Mouse (Mus musculus) forebrain, embryonic 12.5 days (tissue): Measurements from ENCODE around the gene Fnbp4. TPM values are rescaled to one million over a fixed set of nuclear protein-coding genes. Genes with fewer than 3 reads are reported as not detected.

ENCODE experiments used
- ATAC-seq: fragments of 200-750 bp; cut with Nextera tagmentation; 2 replicates; pipeline ENCODE4 v1.8.0; 2017; ENCODE audit warnings: moderate TSS enrichment; ENCODE audit not compliant: low FRiP score
- H3K27ac ChIP-seq: fragments of 300-500 bp; sonication (generic); 2 replicates; pipeline ENCODE4 v1.5.1; 2016; ENCODE audit warnings: mild to moderate bottlenecking
- H3K27me3 ChIP-seq: fragments of 300-500 bp; sonication (generic); 2 replicates; pipeline ENCODE4 v1.6.1; 2016; ENCODE audit warnings: mild to moderate bottlenecking
- H3K36me3 ChIP-seq: fragments of 300-500 bp; sonication (generic); replicated peaks from 2 replicates; pipeline ENCODE4 v1.6.1; 2016; ENCODE audit warnings: mild to moderate bottlenecking
- H3K4me1 ChIP-seq: fragments of 300-500 bp; sonication (generic); 2 replicates; pipeline ENCODE4 v1.6.1; 2016
- H3K4me2 ChIP-seq: fragments of 300-500 bp; sonication (generic); 2 replicates; pipeline ENCODE4 v1.6.1; 2016; ENCODE audit warnings: mild to moderate bottlenecking, moderate library complexity
- H3K4me3 ChIP-seq: fragments of 300-500 bp; sonication (generic); replicated peaks from 2 replicates; pipeline ENCODE4 v1.5.1; 2016; ENCODE audit warnings: mild to moderate bottlenecking
- H3K9ac ChIP-seq: fragments of 300-500 bp; sonication (generic); 2 replicates; pipeline ENCODE4 v1.6.1; 2016; ENCODE audit warnings: mild to moderate bottlenecking
- H3K9me3 ChIP-seq: fragments of 300-500 bp; sonication (generic); 2 replicates; pipeline ENCODE4 v1.6.1; 2016
- WGBS: fragments of 180-500 bp; shearing (Covaris S2); methylation state at CpG from one replicate; pipeline ENCODE4 v1.1.7; 2016; 5-methylcytosine and 5-hydroxymethylcytosine counted together
- polyA plus RNA-seq: library from polyadenylated mRNA; unstranded; fragments of >200 nt; fragmentation: Nextera tagmentation; extraction: Ambion mirVana; gene quantifications from 2 replicates; pipeline ENCODE4 v1.2.1, GENCODE M21; 2016

Gene Fnbp4
- polyA plus RNA-seq, 1 experiment from 2014 or later, result 153 TPM

GRCm38 (mm10) chr2:90745740-90746537, 769 bp downstream of the Fnbp4 start:
- no peaks in the 10 kb centered on the region for H3K27me3 ChIP-seq
- whole genome bisulfite sequencing, result under 1% methylated on average over 54 of the region's 54 CpGs
- H3K36me3 ChIP-seq, result peaks cover 28% of the 10 kb centered on the region
- peaks cover 33% of the 10 kb centered on the region for H3K4me1 ChIP-seq
- H3K4me3 ChIP-seq, result peak overlapping the region; percentile 93
- ATAC-seq, result peak; percentile 31
- peak overlapping the region; percentile 85 for H3K4me2 ChIP-seq
- peak overlapping the region; percentile 98 for H3K27ac ChIP-seq
- peak overlapping the region; percentile 97 for H3K9ac ChIP-seq
- H3K9me3 ChIP-seq, result no peaks in the 10 kb centered on the region

GRCm38 (mm10) chr2:90746538-90746865, 1.3 kb downstream of the Fnbp4 start:
- Histone ChIP-seq H3K4me3 (peak overlapping the region; percentile 93), H3K9me3 (no peaks in the 10 kb centered on the region), H3K36me3 (peaks cover 34% of the 10 kb centered on the region), H3K4me1 (peaks cover 33% of the 10 kb centered on the region), H3K27me3 (no peaks in the 10 kb centered on the region), H3K4me2 (peak overlapping the region; percentile 85), H3K9ac (peak overlapping the region; percentile 97), H3K27ac (no peak overlapping the region)
- 16% methylated on average over 4 of the region's 4 CpGs for WGBS
- no peak for ATAC-seq

- Histone ChIP-seq H3K27me3 (no peaks in the 10 kb centered on the region), H3K9me3 (no peaks in the 10 kb centered on the region), H3K4me2 (peak overlapping the region; percentile 85), H3K9ac (no peak overlapping the region), H3K27ac (no peak overlapping the region), H3K4me1 (peaks cover 33% of the 10 kb centered on the region), H3K4me3 (peak overlapping the region; percentile 93), H3K36me3 (peaks cover 35% of the 10 kb centered on the region)
- 90% methylated on average over 10 of the region's 10 CpGs for WGBS
- no peak for ATAC-seq
These were observed 2.0 kb downstream of the Fnbp4 start for GRCm38 (mm10) chr2:90747131-90747530.

GRCm38 (mm10) chr2:90749676-90750459, 4.7 kb downstream of the Fnbp4 start:
- H3K4me2 ChIP-seq, result no peak overlapping the region
- WGBS, result 80% methylated on average over 6 of the region's 6 CpGs
- no peak for ATAC-seq
- no peak overlapping the region for H3K9ac ChIP-seq
- peaks cover 61% of the 10 kb centered on the region for H3K36me3 ChIP-seq
- no peak overlapping the region for H3K4me3 ChIP-seq
- H3K4me1 ChIP-seq, result peaks cover 28% of the 10 kb centered on the region
- H3K27me3 ChIP-seq, result no peaks in the 10 kb centered on the region
- no peak overlapping the region for H3K27ac ChIP-seq
- no peaks in the 10 kb centered on the region for H3K9me3 ChIP-seq

GRCm38 (mm10) chr2:90753565-90753964, 8.4 kb downstream of the Fnbp4 start:
- H3K27me3 ChIP-seq, result no peaks in the 10 kb centered on the region
- H3K27ac ChIP-seq, result no peak overlapping the region
- no peak overlapping the region for H3K4me3 ChIP-seq
- H3K4me2 ChIP-seq, result no peak overlapping the region
- 90% methylated on average over 2 of the region's 2 CpGs for WGBS
- no peak for ATAC-seq
- H3K36me3 ChIP-seq, result peaks cover 77% of the 10 kb centered on the region
- peaks cover 11% of the 10 kb centered on the region for H3K4me1 ChIP-seq
- H3K9ac ChIP-seq, result no peak overlapping the region
- no peaks in the 10 kb centered on the region for H3K9me3 ChIP-seq

GRCm38 (mm10) chr2:90754188-90754587, 9.0 kb downstream of the Fnbp4 start:
- WGBS, result 96% methylated on average over 3 of the region's 3 CpGs

GRCm38 (mm10) chr2:90765123-90765522, 20.0 kb downstream of the Fnbp4 start:
- no peaks in the 10 kb centered on the region for H3K4me1 ChIP-seq
- H3K9me3 ChIP-seq, result no peaks in the 10 kb centered on the region
- H3K9ac ChIP-seq, result no peak overlapping the region
- H3K27me3 ChIP-seq, result no peaks in the 10 kb centered on the region
- H3K4me2 ChIP-seq, result no peak overlapping the region
- H3K27ac ChIP-seq, result no peak overlapping the region
- WGBS, result 92% methylated on average over 3 of the region's 3 CpGs
- peaks cover 91% of the 10 kb centered on the region for H3K36me3 ChIP-seq
- no peak for ATAC-seq
- H3K4me3 ChIP-seq, result no peak overlapping the region

More at GRCm38 (mm10) chr2:90754188-90754587, 9.0 kb downstream of the Fnbp4 start:
- no peak for ATAC-seq
- H3K9ac ChIP-seq, result no peak overlapping the region
- H3K27me3 ChIP-seq, result no peaks in the 10 kb centered on the region
- H3K4me2 ChIP-seq, result no peak overlapping the region
- H3K27ac ChIP-seq, result no peak overlapping the region
- no peak overlapping the region for H3K4me3 ChIP-seq
- H3K4me1 ChIP-seq, result peaks cover 5% of the 10 kb centered on the region
- no peaks in the 10 kb centered on the region for H3K9me3 ChIP-seq
- H3K36me3 ChIP-seq, result peaks cover 78% of the 10 kb centered on the region

- ATAC-seq, result no peak
- Histone ChIP-seq H3K27ac (no peak overlapping the region), H3K9me3 (no peaks in the 10 kb centered on the region), H3K4me3 (no peak overlapping the region), H3K4me2 (no peak overlapping the region), H3K4me1 (peaks cover 14% of the 10 kb centered on the region), H3K36me3 (peaks cover 44% of the 10 kb centered on the region), H3K9ac (no peak overlapping the region), H3K27me3 (peaks cover 15% of the 10 kb centered on the region)
- 45% methylated on average over 3 of the region's 3 CpGs for WGBS
These were observed 36.2 kb downstream of the Fnbp4 start for GRCm38 (mm10) chr2:90781323-90781722.

- H3K4me2 ChIP-seq, result no peak overlapping the region
- no peak overlapping the region for H3K4me3 ChIP-seq
- H3K36me3 ChIP-seq, result peaks cover 38% of the 10 kb centered on the region
- H3K27me3 ChIP-seq, result peaks cover 15% of the 10 kb centered on the region
- H3K9ac ChIP-seq, result no peak overlapping the region
- no peaks in the 10 kb centered on the region for H3K9me3 ChIP-seq
- no peak for ATAC-seq
- 36% methylated on average over 2 of the region's 2 CpGs for WGBS
- H3K27ac ChIP-seq, result no peak overlapping the region
- H3K4me1 ChIP-seq, result peaks cover 14% of the 10 kb centered on the region
These were observed 36.8 kb downstream of the Fnbp4 start for GRCm38 (mm10) chr2:90781938-90782337.

GRCm38 (mm10) chr2:90782458-90782857, 37.3 kb downstream of the Fnbp4 start, which contains the start of gene Agbl2:
Gene Agbl2, plus strand, starts transcription at chr2:90782727.
- ATAC-seq, result peak; percentile 40
- peak within 1 kb of the TSS; percentile 72 for H3K4me2 ChIP-seq
- peaks cover 15% of the 10 kb centered on the region for H3K27me3 ChIP-seq
- WGBS, result 4% methylated on average over 11 of the region's 11 CpGs
- peak within 1 kb of the TSS; percentile 47 for H3K9ac ChIP-seq
- H3K4me1 ChIP-seq, result peaks cover 14% of the 10 kb centered on the region
- H3K9me3 ChIP-seq, result no peaks in the 10 kb centered on the region
- no peak within 1 kb of the TSS for H3K27ac ChIP-seq
- peak within 1 kb of the TSS; percentile 35 for H3K4me3 ChIP-seq
- H3K36me3 ChIP-seq, result peaks cover 34% of the 10 kb centered on the region

GRCm38 (mm10) chr2:90782901-90783486, 37.8 kb downstream of the Fnbp4 start:
- Histone ChIP-seq H3K4me2 (peak overlapping the region; percentile 72), H3K27me3 (peaks cover 15% of the 10 kb centered on the region), H3K9ac (peak overlapping the region; percentile 47), H3K9me3 (no peaks in the 10 kb centered on the region), H3K4me1 (peaks cover 14% of the 10 kb centered on the region), H3K36me3 (peaks cover 29% of the 10 kb centered on the region), H3K27ac (no peak overlapping the region), H3K4me3 (peak overlapping the region; percentile 35)
- WGBS, result 1% methylated on average over 29 of the region's 29 CpGs
- peak; percentile 54 for ATAC-seq

GRCm38 (mm10) chr2:90788126-90788525, 43.0 kb downstream of the Fnbp4 start:
- Histone ChIP-seq H3K27ac (no peak overlapping the region), H3K4me2 (no peak overlapping the region), H3K27me3 (peaks cover 8% of the 10 kb centered on the region), H3K36me3 (no peaks in the 10 kb centered on the region), H3K4me3 (no peak overlapping the region), H3K9me3 (no peaks in the 10 kb centered on the region), H3K4me1 (peaks cover 2% of the 10 kb centered on the region), H3K9ac (no peak overlapping the region)
- ATAC-seq, result no peak
- 85% methylated on average over 2 of the region's 2 CpGs for WGBS
